Mouse (Mus musculus) T-helper 2 cell (primary cell): Measurements from ENCODE around the gene Bsnd.

ENCODE experiments used
- in situ Hi-C: fragments of 300-600 bp; cut with MboI, MseI; formaldehyde crosslinking; loops from one replicate; pipeline ENCODE4 v1.15.1; 2025; ENCODE audit warnings: high pct_unique_total_duplicates

The Bsnd gene

GRCm38 (mm10) chr4:106492116-106492515 lies at the start of gene Bsnd:
Gene Bsnd (minus strand): TSS chr4:106492283.
- in situ Hi-C loops, result loop anchor here (10.0 kb wide), 1 partner anchor 393 kb away; no protein-coding TSS in a partner anchor

- in situ Hi-C loops, result no loop called here
These were observed 49.4 kb upstream of the Bsnd start for GRCm38 (mm10) chr4:106541491-106541890.

GRCm38 (mm10) chr4:106539756-106540155 lies 47.7 kb upstream of the Bsnd start:
- in situ Hi-C loops, result no loop called here

- in situ Hi-C loops, result no loop called here
These were observed 42.2 kb upstream of the Bsnd start for GRCm38 (mm10) chr4:106534256-106534655.

- in situ Hi-C loops, result no loop called here
These were observed 41.5 kb upstream of the Bsnd start for GRCm38 (mm10) chr4:106533421-106534080.

GRCm38 (mm10) chr4:106530113-106530482 lies 38.0 kb upstream of the Bsnd start:
- in situ Hi-C loops, result no loop called here

GRCm38 (mm10) chr4:106529375-106530112 lies 37.5 kb upstream of the Bsnd start:
- in situ Hi-C loops, result loop anchor here (10.0 kb wide), 1 partner anchor 55 kb away; no protein-coding TSS in a partner anchor

- in situ Hi-C loops, result loop anchor here (10.0 kb wide), 1 partner anchor 53 kb away; no protein-coding TSS in a partner anchor
These were observed 35.9 kb upstream of the Bsnd start for GRCm38 (mm10) chr4:106527856-106528547.

GRCm38 (mm10) chr4:106525001-106525400 lies 32.9 kb upstream of the Bsnd start:
- in situ Hi-C loops, result loop anchor here (10.0 kb wide), 1 partner anchor 50 kb away; no protein-coding TSS in a partner anchor

- in situ Hi-C loops, result loop anchor here (10.0 kb wide), 1 partner anchor 49 kb away; no protein-coding TSS in a partner anchor
These were observed 32.0 kb upstream of the Bsnd start for GRCm38 (mm10) chr4:106524131-106524530.

GRCm38 (mm10) chr4:106522547-106522946 lies 30.5 kb upstream of the Bsnd start:
- in situ Hi-C loops, result loop anchor here (10.0 kb wide), 1 partner anchor 48 kb away; no protein-coding TSS in a partner anchor

- in situ Hi-C loops, result no loop called here
These were observed 22.5 kb upstream of the Bsnd start for GRCm38 (mm10) chr4:106514606-106515005.

- in situ Hi-C loops, result no loop called here
These were observed 17.8 kb upstream of the Bsnd start for GRCm38 (mm10) chr4:106509888-106510287.

GRCm38 (mm10) chr4:106505453-106506058 lies 13.5 kb upstream of the Bsnd start:
- in situ Hi-C loops, result no loop called here

GRCm38 (mm10) chr4:106503578-106503977 lies 11.5 kb upstream of the Bsnd start:
- in situ Hi-C loops, result no loop called here

- in situ Hi-C loops, result no loop called here
These were observed 8.0 kb upstream of the Bsnd start for GRCm38 (mm10) chr4:106500066-106500465.

- in situ Hi-C loops, result loop anchor here (10.0 kb wide), 1 partner anchor 386 kb away; no protein-coding TSS in a partner anchor
These were observed 6.4 kb upstream of the Bsnd start for GRCm38 (mm10) chr4:106498471-106498844.

- in situ Hi-C loops, result loop anchor here (10.0 kb wide), 1 partner anchor 387 kb away; no protein-coding TSS in a partner anchor
These were observed 5.8 kb upstream of the Bsnd start for GRCm38 (mm10) chr4:106497776-106498470.

- in situ Hi-C loops, result loop anchor here (10.0 kb wide), 1 partner anchor 388 kb away; no protein-coding TSS in a partner anchor
These were observed 4.8 kb upstream of the Bsnd start for GRCm38 (mm10) chr4:106496833-106497232.

GRCm38 (mm10) chr4:106493639-106494038 lies 1.6 kb upstream of the Bsnd start:
- in situ Hi-C loops, result loop anchor here (10.0 kb wide), 1 partner anchor 391 kb away; no protein-coding TSS in a partner anchor

- in situ Hi-C loops, result loop anchor here (10.0 kb wide), 1 partner anchor 394 kb away; no protein-coding TSS in a partner anchor
These were observed 1.5 kb downstream of the Bsnd start for GRCm38 (mm10) chr4:106490620-106491019.
